Mouse (Mus musculus) gastrocnemius, postnatal 4 days (tissue): ENCODE results near the gene Krt27. TPM values are rescaled to one million over a fixed set of nuclear protein-coding genes. Genes with fewer than 3 reads are reported as not detected.

Experiments
- DNase-seq, 2 experiments: peaks; one replicate each; pipeline ENCODE4 v3.0.0; 2021 to 2022; ENCODE audit warnings: low spot score in 2 of 2, mixed read lengths in 2 of 2
- long read RNA-seq, 2 experiments: library from polyadenylated mRNA; stranded (forward); transcript quantifications; one replicate each; pipeline ENCODE4 v2.0.0; 2021
- total RNA-seq, 2 experiments: library from RNA; stranded (reverse); gene quantifications; 2 replicates each; pipeline ENCODE4 v1.2.3; 2021

Krt27 gene
- total RNA-seq = under 1 TPM in 1 of 2 experiments, not detected in 1; 0.18 TPM
- long read RNA-seq, experiment 1, transcript Krt27-201 (8 exons, 1,550 nt) = major isoform, 58 of 61 reads
- long read RNA-seq, experiment 1, partial matches to known transcripts = 2 of 61 reads
- long read RNA-seq, experiment 1, other reads (novel, unspliced or antisense) = 1 of 61 reads
- long read RNA-seq, experiment 2 = 0 reads

- DNase-seq = no peak
These were observed at the start of gene Krt27 for GRCm38 (mm10) chr11:99351004-99351403. Gene Krt27, minus strand, starts transcription at chr11:99351104.

DNA sequence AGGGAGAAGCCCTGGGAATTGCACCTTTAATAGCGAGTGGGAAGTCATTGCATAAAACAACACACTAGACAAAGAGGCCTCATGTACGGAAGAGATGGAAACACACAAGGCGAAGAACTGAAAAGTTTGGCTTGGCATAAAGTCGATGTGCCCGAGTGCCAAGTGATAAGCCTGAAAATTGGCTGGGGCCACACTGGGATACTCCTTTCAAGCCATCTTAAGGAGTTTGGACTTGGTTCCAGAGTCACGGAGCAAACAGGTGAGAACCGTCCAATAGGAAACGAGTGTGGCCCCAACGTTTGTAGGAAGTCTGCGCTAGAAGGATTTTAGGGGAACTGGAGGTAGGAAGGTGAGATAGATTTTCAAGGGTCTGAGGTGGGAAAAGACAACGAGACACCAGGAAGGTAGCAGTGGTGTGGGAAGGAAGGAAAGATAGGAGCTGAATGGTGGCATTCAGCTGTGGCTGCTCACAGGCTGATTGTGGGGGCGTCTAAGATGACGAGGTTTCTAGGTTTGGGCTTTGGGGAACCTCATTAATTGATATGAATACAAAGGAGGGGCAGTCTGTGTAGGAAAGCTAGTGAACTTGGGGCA lies 49.1 kb upstream of the Krt27 start:
- no peak for DNase-seq

DNA sequence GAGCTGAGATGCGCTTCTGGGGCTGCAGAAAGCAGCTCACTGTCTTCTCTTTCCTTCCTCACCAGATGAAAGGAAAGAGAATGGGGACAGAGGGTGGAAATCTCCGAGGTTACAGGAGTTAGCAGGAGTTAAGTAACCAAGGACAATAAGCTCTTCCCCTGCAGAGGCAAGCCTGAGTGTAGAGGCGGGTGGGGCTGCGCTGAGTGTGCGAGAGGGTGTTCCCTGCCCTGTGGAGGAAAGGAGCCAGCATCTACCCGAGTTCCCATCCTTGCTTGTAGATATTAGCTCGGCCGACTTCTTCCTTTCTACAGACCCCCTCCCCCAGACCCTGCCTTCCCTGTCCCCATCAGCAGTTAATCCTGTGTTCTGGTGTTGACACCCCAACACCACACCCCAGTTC lies 47.9 kb upstream of the Krt27 start:
- DNase-seq = no peak

DNA sequence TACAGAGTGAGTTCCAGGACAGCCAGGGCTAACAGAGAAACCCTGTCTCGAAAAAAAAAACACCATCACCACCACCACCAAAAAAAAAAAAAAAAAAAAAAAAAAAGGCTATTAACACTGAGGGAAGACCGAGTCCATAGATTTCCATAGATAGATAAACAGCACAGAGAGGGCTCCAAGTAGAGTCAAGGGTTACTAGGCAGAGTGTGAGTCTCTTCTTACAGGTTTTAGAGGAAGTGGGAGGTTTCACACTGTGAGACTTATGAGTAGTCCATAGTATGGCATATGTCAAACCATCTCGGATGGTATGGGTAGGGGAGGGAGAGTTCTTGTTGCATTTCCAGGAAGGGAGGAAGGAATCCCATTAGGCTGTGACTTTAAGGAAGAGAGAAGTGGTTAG lies 47.2 kb upstream of the Krt27 start:
- DNase-seq = no peak

- no peak for DNase-seq
These were observed 45.8 kb upstream of the Krt27 start for GRCm38 (mm10) chr11:99396661-99397060.

- DNase-seq = no peak
These were observed 45.1 kb upstream of the Krt27 start for GRCm38 (mm10) chr11:99396034-99396433.

DNA sequence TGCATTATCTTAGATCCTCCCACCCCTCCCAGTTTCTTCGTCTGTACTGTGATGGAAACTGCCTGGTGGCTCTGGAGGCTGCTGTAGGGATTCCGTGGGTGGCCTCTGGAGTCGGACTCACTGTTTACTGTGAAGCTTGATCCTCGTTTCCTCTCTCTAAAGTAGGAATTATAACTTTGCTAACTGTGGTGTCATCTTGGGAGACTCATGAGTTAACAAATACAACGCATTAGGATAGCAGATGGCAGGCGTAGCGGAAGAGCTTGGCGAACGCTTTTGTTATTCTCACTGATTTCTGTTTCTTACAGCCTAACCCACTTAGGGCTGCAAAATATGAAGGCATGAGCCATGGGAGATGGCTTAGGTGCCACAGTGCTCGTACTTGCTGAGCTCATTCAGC lies 41.6 kb upstream of the Krt27 start:
- no peak for DNase-seq

GRCm38 (mm10) chr11:99391375-99391774 lies 40.5 kb upstream of the Krt27 start:
- DNase-seq = no peak

- no peak for DNase-seq
These were observed 40.0 kb upstream of the Krt27 start for GRCm38 (mm10) chr11:99390866-99391265.

GRCm38 (mm10) chr11:99389264-99389663 lies 38.4 kb upstream of the Krt27 start, which contains the start of gene Krt10:
Gene Krt10, minus strand, starts transcription at chr11:99389364.
- DNase-seq = no peak

GRCm38 (mm10) chr11:99388661-99389060 lies 37.8 kb upstream of the Krt27 start:
- DNase-seq = no peak

GRCm38 (mm10) chr11:99385813-99386721 lies 35.2 kb upstream of the Krt27 start:
- DNase-seq = peak; percentile 81 to 91

DNA sequence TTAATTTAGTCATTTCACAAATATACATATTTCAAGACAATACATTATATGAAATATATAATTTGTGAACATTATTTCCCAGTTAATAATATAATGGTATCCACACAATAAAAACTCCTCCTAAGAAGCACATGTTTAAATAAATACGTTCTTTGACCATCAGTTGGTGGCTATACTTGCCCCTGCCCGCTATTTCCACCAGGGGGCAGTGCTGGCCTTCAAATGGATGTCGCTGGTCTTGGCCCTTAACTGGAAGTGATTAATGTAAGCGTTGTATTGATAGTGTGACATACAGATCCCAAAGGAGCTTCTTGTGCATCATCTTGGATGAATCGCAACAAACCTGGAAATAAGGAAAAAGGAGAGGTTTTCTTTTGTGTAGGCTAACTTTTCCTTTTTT lies 28.7 kb upstream of the Krt27 start:
- DNase-seq = peak; percentile 53 to 66

DNA sequence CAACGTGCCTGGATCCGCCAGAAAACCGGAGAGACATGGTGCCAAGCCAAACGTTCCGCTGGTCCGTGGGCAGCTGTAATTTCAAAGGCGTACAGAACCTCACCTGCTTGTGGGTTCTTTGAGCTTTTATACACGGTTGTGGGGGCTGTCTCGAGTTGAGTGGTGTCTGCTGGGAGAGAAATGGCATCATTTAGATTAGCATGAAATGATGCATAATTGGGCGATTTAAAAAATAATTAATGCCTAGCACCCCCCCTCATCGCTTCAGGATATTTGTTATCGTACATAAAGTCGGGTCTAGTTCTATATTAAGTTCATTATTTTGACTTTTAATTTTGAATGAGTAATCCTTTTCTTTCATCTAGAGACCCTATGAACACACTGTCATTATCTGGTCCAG lies 23.9 kb upstream of the Krt27 start, which contains the start of gene Krt28:
TSS of gene Krt28 (minus strand) at position 101 of the 400 bp plus-strand sequence.
- DNase-seq = no peak

DNA sequence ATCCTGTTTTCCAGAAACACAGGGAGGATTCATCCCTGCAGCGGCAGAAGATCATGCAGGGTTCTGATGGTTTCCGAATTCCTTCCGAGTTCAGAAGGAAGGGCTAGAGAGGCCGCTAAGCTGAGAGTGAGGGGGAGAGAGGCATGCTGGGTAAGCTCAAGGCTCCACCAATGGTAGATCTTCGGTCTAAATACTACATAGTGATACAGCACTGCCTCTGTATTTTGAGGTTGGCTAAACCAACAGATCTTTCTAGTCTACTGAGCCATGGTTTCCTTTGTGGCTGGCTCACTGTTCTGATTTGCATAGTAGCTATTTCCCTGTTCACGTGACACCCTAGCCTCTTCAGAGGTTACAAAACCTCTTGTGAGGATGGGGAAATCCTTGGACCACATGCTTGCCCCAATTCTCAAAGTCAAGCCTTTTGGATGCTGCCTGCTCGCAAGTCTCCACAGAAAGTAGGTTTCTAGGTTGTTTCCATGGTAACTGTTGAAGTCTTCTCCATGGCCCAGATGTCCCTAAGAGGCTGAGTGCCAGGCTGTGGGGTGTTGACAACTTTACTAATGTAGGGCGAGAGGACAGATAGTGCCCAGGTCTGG lies 19.0 kb upstream of the Krt27 start:
- DNase-seq = no peak

DNA sequence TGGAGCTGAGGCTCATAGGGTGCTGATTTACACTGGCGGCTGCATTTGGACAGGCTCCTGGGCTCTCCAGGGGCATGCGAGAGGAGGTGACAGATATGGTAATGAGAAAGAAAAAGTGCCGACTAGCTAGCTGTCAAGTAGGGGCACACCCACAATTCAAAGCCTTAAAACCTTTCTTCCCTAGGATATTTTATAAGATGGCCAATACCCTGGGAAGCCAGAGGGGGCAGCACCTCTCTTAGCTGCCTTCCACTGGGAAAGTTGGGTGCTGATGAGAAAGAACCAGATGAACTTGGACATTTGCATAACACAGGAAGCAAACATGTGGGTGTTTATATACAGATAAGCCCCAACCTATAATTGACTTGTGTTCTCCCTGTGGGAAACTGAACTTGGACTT lies 18.3 kb upstream of the Krt27 start:
- DNase-seq = no peak

DNA sequence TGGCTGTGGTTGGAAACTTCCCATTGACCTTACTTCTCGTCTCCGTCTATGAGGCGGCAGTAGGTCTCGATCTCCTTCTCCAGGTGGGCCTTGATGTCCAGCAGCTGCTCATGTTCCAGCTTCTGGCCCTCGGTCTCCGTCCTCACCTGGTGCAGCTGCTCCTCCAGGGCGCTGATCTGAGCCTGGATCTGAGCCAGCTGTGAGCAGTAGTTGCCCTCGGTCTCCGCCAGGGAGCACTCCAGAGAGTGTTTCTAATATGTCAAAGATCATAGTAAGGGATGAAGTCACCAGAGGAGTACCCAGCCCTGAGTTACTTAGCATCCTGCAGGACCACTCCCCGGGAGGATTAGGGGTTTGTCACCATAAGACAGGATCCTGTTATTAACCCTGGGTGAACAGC lies 15.9 kb upstream of the Krt27 start:
- peak in 1 of 2 experiments; percentile 22 for DNase-seq

DNA sequence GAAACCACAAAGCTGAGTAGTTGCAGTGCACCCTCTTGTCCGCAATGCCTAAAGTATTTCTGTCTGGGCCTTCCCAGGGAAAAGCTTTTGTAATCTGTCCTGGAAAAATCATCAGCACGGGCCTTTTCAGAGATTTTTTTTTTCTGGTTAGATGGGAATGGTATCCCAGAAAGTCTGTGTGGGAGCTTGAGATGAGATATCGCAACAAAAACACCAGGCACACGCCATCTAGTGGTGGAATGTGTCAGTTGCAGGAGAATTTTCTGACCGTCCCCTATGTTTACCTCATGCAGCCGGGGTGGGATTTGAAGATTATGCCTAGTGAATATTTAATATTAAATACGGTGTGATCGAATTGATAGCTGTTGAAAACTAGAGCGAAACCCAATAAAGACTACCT lies 13.5 kb upstream of the Krt27 start:
- DNase-seq = no peak

DNA sequence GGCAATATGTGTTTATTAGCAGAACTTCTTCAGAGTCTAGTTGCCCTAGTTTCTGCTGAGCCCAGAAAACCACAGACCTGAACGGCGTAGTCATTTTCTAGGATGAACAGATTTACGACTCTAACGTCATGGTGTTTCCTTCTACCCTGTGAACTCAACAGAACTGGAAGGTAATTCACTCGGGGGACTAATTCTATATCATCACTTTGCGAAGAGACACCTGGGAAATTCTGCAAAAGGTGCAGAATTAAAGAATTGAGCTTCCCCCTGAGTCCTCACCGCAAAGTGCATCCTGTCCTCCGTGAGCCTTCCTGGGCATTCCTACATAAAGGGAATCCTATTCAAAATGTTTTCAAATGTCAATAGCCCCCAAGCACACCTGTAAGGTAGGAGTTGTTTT lies 10.5 kb upstream of the Krt27 start:
- no peak for DNase-seq

DNA sequence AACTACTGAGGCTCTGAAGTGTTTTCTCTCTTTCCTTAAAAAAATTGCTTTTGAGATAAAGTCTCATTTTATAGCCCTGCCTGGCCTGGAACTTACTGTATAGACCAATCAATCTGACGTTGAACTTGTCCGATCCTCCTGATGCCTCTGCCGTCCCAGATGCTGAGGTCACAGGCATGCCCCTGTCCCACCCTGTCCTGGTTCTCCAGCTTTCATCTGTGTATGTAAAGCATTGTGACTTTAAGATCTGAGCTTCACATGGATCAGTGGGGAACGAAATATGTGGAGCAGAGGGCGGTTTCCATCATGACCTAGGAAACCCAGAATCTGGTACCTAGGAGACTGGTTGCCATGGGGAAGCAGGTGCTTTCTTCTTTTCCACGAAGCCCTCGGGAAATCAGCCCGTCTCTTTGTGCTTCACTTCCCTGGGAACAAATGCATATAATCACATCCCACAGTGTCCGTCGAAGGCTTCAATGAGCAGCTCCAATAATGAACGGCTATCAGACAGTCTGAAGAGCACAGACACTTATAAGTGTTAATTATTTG lies 11.5 kb downstream of the Krt27 start:
- no peak for DNase-seq

GRCm38 (mm10) chr11:99337866-99338265 lies 13.0 kb downstream of the Krt27 start, which contains the start of gene Krt26:
Gene Krt26, minus strand, starts transcription at chr11:99337966.
- DNase-seq = no peak
